Mouse (Mus musculus) embryo, embryonic 11.5 days (tissue): ENCODE measurements around the gene 2210017I01Rik.

Source experiments
- DNase-seq: peaks from one replicate; pipeline ENCODE4 v3.0.0-alpha.2; 2012; ENCODE audit warnings: low read depth, low spot score

2210017I01Rik gene

GRCm38 (mm10) chr3:92565418-92565817, 41.9 kb downstream of the 2210017I01Rik start:
- no peak for DNase-seq
